Mouse (Mus musculus) thymus, postnatal 36 days (tissue): ENCODE measurements at regions not wholly inside any gene's neighbourhood (a gene's known extent, or its start where the extent isn't known, plus 50 kb on each side); places are given as distances from the start of the nearest gene placed in this dataset.

Experiments used
- DNase-seq, 2 experiments: peaks; one replicate each; pipeline ENCODE4 v3.0.0; 2022; ENCODE audit warnings: mixed read lengths in 2 of 2

DNA sequence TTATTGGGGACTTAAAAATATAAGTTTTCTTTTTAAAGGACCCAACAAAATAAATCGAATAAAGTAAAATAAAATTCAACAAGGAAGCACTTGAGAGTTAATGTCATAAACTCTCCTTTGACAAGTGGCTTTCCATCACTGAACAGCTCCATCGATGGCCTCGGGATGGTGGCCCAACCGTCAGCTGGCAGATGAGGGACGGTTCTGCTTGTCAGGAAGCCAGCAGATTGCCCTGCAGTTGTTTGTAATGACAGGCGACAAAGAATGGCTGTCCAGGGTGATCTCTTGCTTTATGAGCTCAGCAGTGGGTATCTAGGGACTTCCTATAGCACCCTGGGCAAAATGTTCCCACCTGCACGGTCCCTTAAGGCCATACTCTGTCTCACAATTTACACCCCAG is 531.7 kb downstream of the Zfp536 start:
- DNase-seq: no peak

DNA sequence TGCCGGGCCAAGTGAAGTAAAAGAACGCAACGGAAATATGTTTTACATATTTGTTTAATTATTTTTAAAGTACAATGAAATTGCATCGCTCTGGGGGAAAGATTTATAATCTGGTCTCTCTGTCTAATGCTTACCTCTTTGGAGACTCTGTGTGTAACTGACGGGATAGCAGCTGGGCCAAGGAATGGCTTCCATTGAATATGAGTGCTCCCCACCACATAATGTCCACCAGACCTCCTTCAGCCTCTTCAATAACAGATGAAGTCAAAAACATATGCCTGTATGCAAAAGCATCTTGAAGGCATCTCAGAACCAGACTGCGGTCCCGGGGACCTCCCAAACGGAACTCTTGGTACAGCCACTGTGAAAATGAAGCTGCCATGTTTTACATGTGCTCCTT is 531.0 kb downstream of the Zfp536 start:
- no peak for DNase-seq

DNA sequence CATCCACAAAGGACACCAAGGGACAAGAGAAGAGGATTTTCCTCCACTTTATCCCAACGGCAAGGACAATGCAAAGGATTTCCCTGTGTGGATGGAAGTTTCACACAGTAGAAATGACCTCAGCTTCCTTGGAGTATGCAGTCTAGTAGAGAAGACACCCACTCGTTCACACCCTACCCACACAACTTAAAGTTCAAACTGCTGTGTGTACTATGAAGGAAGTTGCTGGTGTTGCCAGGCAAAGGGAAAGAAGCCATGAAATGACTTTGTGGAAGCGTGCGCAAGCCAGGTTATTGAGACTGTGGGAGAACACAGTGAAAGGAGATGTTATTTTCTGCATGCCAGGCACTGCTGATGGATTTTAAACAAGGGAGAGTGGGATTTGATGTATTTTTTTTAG is 527.3 kb downstream of the Zfp536 start:
- no peak for DNase-seq

DNA sequence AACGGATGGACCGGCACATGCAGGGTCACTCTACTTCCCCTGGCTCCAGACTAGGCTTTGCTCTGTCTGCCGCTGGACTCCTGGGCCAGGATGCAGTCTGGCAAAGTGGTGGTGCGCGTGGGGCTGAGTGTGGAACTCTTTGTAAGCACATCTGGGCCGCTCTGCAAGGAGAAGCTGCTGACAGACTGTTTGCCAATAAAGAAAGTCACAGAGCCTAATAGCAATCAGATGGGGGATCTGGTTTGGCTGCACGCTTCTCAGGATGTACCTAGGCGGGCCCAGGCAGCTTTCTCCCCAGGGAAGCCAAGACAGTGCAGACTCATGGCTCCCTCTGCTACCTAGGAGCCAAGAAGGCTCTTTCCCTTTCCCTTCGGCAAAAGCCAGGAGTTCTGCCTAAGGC is 519.0 kb downstream of the Zfp536 start:
- no peak for DNase-seq

DNA sequence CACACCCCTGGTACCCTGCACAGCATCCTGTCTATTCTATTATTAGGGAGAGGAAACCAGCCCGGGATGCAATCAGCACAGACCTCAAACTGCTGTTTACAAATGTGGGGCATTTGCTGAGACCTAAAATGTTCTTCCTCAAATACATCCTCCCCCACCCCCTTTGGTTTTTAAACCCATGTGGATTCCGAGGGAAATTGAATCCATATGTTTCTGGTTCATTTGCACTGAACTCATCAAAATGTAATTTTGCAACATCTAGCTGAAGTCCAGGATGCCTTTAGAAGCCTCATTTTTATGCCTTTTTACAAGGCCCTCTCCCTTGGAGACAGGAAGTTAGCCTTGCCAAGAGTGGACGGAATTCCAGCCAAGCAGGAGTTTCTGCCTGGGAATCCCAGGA is 517.6 kb downstream of the Zfp536 start:
- DNase-seq: no peak

DNA sequence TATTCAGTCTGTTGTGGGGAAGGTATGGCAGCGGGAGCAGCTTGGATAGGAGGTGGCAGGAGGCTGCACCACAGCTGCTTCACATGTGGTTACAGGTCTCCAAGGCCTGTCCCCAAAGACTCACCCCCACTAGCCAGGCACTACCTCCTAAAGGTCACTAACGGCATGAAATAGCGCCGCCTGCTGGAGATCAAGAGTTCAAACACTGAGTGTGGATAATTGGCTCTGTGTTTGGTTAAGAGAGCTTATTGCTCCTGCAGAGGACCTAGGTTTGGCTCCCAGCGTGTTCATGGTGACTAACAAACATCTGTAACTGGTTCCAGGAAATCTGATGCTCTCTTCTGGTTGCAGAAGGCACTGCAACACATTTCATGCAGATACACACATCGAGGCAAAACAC is 514.1 kb downstream of the Zfp536 start:
- DNase-seq: no peak

DNA sequence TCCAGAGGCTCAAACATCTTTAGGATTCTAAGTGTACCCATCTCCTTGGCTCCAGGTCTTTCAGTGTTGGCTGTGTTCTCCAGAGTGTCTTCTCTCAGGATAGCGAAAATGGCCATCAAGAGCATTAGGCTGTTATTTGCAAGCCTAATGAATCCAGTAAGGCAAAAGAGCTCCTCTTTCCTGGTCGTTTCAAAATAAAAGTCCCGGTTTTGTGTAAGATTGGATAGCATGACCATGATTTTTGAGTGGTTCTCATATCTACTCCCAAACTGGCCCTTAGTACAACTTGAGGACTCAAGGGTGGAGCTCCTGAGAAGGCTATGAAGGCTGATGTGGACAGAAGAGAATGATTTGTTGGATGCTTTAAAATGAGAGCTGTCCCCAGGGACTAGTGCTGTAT is 510.6 kb downstream of the Zfp536 start:
- DNase-seq: no peak

DNA sequence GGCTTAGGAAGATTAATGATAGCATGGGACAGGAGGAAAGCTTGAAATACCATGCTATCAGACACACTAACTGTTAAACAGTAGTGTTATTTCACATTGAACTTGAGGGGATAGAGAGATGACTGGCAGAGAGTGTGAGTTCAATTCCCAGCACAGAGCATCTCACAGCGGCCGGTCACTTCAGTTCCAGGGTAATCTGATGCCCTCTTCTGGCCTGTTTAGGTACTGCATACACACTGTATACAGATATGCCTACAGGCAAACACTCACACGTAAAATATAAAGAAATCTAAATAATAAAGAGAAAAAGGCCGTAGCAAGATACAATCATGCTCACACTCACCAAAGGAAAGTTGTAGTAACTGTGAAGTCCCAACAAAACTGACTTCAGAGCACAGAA is 506.0 kb downstream of the Zfp536 start:
- no peak for DNase-seq

DNA sequence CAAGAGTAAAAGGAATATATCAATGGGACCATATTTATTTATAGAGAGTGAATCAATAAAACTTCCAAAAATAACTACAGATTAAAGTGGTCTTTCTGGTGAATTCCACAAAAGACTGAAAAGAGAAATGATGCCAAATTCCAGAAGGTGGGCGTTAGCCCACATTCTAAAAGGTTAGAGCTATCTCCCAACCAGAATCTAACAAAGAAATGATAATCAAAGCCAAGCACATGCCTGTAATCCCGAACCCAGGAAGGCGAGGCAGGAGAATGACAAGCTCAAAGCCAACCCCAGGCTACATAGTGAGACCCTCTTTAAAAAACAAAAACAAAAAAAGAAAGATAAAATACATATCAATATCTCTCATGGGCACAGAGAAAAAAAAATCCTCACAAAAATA is 502.6 kb downstream of the Zfp536 start:
- no peak for DNase-seq

DNA sequence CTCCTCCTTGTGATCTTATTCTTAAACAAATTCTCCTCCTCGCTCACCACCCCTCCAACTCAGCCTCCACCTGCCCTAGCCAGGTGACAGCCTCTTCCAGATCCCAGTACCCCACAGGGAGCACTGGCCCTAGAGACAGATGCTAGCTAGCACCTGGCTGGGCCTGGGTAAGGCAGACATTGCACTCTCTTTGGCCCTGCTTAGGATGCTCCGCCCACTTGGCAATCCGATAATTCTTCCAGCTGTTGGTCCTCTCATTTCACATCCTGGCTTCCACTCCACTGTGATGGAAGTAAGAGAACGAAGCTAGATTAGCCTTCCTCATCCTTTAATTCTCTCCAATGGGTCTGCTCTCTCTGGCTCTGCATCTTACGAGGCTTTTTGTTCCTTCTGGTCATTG is 483.4 kb downstream of the Zfp536 start:
- DNase-seq: no peak

DNA sequence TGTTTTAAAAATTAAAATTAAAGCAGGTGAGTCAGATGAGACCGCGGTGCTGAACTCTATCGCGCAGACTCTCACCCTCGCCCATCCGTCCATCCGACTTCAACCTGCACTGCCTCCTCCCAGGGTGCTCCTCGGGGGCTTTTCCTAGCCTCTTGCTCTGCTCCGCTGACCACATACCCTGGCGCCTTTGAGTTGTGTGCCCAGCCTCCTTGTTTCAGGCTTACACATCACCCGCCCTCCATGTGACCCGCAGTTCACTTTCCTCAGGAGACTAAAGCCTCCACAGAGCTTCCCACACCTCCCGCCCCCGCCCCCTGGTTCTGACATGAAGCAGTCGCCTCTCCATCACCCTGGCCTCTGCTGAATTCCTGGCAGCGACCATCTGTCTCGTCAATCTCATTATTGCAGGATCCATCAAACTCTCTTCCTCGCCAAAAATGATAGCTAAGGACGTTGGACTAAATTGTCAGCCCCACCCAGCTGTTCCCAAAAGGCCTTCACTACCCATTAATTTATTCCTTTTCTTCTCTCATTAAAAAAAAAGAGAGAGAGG is 482.9 kb downstream of the Zfp536 start:
- DNase-seq: no peak

DNA sequence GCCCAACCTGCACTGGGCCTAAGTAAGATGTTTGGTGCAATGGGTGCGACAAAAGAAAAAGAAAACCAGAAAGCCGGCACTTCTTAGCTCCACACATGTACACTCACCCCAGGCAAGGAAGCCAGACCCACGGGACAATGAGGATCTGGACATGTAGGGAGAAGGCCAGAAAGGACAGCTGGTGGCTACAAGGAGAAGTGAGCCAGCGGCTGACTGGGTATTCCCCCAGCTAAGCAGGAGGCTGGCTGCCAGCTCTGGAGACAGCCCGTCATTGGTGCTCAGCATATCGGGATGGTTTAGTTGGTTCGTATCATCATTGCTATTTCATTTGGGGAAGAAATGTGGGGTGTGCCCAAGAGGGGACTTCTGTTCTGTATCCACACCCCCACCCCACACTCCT is 481.7 kb downstream of the Zfp536 start:
- DNase-seq: no peak

DNA sequence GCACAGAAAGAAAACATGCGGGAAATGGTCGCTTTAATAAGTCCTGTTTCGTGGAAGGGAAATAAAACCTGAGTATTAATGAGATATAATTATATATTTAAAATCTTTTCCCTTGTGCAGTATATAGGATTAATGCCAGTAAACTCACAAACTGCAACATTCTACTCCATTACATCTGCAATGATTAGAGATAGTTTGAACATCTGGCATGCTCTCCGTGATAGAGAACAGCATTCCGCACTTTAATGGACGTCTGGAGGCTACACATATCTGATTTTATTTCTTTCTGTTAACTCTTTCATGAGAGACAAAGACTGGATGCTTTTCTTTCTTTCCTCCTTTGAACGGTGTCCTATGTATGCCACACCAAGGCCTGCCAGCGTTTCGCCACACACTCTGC is 480.9 kb downstream of the Zfp536 start:
- DNase-seq: no peak

DNA sequence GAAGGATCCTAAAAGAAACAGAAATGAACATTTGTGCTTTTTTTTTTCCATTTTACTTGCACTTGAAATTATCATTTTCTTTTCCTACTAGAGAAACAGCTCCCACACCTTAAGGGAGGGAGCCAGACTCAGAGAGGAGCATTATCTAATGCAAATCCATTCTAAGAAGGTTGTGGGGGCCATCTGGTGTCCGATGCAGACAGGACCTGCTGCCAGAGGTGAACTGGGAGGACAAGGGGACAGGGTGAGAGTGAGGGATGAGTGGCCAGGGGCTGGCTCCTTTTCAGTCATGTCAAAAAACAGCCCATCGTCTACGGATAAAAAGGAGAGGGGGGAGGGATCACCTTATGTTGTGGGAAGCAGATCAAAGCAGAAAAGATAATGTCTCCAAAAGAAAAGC is 474.6 kb downstream of the Zfp536 start:
- DNase-seq: no peak

DNA sequence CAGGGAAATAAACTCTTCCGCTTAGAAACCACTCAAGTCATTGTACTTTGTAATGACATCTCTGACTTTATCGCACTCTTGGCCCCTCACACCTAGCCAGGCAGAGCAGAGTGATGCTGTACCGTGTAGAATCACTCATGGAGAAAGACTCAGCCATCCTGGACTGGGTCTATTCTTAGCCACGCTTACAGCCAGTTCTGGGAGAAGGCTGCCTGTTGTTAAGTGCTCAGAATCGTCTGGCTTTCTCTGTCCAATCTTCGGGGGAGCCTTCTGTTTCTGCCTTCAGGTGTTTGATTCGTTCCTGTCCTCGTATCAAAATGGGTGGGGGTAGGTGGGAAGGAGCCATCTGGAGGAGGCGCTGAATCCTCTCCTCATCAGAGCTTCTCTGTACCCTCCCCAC is 468.0 kb downstream of the Zfp536 start:
- DNase-seq: no peak

DNA sequence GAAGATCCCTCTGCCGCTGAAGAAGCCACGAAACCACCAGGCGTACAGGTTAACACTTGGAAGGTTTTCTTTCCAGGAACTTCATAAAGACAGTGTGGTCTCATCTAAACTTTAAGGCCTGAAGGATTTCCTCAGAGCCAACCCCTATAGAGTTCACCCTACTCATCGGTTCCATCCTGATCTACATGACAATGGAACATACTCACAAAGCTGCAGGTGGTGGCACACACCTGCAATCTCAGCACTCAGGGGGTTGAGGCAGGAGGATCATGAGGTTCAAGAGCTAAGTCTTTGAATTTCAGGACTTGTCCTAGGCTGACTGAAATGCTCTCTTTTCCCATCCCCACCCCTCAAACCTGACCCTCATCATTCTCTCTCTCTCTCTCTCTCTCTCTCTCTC is 466.2 kb downstream of the Zfp536 start:
- no peak for DNase-seq

DNA sequence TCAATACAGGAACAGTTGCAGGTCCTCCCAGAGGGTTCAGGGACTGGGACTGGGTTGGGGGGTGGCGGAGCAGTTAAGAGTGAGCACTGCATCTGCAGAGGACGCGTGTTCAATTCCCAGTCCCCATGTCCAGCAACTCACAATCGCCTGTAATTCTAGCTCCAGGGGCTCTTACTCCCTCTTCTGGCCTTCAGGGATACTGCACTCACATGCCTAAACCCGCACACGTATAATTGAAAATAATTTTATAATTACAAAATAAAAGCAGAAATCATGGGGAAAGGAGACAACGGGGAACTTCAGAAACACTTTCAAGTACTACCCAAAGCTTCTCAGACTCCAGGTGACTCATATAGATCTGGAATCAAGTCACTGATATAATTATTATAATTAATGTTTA is 448.8 kb downstream of the Zfp536 start:
- no peak for DNase-seq

DNA sequence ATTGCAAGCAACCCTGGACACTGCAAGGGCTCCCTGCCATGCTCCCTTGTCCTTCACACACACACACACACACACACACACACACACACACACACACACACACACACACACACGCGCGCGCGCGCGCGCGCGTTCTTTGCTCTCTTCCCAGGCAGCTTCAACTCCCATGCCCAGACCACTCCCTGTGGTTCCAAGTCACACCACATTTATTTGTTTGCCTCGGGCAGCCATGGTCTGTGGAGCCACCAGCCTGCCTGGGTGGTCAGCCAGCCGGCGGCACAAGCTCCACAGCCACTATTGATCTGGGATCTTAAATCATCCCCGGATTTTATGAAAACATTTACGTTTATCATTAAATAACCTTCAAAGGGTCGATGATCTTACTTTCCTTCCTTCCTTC is 440.0 kb downstream of the Zfp536 start:
- DNase-seq: no peak

DNA sequence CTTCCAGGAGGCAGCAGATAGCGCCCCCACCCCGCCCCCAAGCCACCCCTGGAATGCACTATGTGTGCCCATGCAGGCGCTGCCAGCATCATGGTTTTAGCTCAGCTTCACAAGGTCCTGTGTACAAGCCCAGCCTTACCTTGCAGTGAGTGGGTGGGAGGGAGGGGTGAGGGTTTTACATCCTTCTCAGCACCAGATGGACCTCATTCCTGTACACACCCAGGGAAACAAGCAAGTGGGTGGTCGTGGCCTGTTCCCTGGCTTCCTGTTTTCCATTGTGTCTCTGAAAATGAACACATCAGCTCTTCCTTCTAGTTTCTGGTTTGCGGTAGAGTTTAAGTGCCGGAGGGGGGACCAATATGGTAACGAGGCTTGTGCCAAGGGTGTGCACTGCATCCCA is 438.2 kb downstream of the Zfp536 start:
- no peak for DNase-seq

DNA sequence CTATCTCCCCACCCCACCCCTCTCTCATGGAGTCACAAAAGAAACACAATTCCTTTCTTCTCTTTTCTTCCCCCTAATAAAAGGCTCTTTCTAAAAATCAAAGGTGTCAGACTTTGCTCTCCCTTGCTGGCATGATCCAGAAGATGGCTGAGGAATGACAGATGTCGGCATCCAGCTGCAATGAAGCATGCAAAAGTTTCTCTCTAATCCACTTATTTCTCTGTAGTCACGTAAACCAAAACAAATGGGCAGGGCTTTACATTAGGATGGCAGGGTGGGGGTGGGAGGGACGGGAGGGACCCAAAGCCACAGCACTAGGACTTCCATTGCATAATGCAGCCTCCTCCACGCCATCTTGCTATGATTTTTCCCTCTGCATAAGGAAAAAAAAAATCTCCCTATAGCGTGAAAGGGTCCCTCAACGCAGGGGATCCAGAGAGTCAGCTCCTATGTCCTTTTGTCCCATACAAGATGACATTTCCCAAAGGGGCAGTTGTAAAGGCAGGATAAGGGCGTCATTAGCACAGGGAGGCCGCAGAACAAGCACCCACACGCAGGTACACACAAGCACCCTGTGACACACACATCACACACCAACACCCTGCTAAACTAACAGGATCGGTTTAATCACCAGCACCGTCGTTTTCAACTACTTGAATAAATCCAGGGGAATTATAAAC is 437.1 kb downstream of the Zfp536 start:
- DNase-seq: no peak

DNA sequence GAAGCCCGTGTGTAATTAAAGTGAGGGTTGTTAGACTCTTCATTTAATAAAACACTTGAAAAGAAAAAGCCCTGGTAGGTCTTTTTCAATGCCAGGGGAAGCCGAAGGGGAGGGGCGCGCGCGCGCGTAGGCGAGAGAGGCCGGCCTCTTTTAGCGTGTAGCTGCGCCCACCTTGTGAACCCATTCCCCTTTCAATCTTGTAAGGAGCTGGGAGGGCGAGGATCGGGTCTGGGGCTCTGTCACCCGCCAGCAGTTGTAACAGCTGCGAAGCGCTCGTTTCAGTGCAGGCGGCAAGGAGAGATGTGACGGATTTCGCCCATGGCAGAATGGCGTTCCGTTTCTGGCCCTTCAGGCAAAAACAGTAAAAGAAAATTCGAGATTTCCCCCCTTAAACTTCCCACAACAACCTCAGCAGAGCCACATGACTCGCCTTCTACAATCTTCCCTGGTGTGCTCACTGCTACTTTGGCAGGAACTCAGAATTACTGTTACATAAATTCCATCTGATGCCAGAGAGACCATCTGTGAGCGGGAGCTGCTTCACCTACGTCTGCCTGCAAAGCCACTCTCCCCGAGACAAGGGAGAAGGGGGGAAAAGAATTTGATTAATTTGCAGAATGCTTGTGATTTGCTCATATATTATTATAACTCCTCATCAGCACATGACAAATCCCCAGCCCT is 436.4 kb downstream of the Zfp536 start:
- no peak for DNase-seq

DNA sequence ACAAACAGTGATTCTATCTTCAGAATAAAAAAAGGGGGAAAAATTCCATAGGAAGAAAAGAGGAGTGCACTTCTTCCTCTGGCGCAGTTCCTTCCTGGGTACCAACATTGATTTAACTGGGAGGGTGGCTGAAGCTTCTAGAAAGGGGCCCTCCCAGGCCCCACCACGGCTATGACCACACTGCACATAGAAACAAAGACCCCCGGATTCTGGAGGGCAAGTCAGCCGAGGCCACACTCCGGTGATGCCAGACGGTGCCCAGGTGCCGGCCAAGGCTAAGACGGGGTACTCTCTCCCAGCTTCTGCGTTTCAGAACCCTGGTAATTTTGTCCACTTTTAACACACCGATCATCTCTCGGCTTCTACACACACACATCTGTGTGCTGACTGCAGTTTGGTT is 435.8 kb downstream of the Zfp536 start:
- no peak for DNase-seq

DNA sequence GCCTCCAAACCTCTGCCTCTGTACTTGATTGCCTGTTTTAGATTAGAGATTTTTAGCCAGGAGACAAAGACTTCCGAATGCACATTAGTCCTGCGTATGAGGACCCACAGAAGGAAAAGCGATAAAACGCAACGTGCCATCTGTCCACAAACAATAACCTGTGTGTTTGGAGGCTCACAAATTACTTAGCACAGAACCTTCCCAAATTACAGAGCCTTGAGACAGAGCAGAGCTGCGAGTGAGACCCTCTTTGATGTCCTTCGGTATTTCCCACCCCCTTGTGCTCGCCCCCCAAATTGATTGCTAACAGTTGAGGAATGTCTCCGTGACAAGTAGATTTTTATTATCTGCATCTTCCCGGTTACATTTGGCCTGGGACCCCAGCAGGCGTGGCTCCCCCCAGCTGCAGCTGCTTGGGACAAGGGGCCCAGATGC is 435.4 kb downstream of the Zfp536 start:
- no peak for DNase-seq

DNA sequence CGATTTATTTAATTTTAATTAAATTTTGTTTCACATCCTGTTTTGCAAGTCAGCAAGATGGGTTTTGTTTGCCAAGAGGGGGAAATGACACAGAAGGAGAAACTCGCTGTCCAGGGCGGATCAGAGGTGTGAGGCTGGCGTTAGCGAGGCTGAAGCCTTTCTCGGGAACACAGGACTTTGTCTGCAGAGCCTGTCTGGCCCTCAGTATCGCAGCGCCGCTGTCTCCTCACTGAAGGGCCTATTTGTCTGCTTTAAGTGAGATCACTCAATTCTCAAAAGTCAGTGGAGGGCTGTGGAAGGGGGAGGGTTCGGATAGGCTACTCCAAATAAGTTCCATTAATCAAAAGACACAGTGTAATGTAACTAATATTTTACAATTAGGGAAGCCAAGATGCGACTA is 430.8 kb downstream of the Zfp536 start:
- DNase-seq: no peak
